Mouse (Mus musculus): Measurements from ENCODE around the gene Klf11.

DNA sequence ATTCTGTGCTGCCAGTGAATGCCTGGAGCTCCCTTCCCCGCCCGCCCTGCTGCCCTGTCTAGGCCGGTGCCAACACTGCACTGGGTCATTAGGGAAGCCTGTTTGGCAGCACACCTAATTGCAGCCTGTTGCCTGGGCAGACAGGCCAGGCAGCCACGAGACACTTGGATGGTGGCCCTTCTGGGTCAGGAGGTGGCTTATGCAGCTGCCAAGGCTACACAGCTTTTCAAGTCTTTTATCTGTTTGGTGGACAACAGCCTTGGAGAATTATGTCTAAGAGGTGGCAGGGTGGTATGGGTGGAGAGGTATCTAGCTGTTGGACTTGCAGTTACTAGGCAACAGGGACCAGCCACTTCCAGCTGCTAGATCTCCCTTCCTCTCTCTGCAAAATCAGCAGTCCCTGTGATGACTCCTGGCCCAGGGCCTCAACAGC, 8.7 kb upstream of the Klf11 start:
- no peak for TF ChIP-seq CTCF (IDR thresholded peaks at IDR 0.05; ENCODE audit: low read depth, low read length)
- TF ChIP-seq POLR2A (IDR thresholded peaks at IDR 0.05; ENCODE audit: borderline replicate concordance, low read depth, low read length): no peak

All from bone marrow macrophage, adult 2 months (primary cell).